Mouse (Mus musculus): Measurements from ENCODE around the gene 1700056E22Rik. TPM values are rescaled to one million over a fixed set of nuclear protein-coding genes. Genes with fewer than 3 reads are reported as not detected.

The 1700056E22Rik gene
- polyA plus RNA-seq, 1 experiment from 2014 or later: 1.5 TPM

DNA sequence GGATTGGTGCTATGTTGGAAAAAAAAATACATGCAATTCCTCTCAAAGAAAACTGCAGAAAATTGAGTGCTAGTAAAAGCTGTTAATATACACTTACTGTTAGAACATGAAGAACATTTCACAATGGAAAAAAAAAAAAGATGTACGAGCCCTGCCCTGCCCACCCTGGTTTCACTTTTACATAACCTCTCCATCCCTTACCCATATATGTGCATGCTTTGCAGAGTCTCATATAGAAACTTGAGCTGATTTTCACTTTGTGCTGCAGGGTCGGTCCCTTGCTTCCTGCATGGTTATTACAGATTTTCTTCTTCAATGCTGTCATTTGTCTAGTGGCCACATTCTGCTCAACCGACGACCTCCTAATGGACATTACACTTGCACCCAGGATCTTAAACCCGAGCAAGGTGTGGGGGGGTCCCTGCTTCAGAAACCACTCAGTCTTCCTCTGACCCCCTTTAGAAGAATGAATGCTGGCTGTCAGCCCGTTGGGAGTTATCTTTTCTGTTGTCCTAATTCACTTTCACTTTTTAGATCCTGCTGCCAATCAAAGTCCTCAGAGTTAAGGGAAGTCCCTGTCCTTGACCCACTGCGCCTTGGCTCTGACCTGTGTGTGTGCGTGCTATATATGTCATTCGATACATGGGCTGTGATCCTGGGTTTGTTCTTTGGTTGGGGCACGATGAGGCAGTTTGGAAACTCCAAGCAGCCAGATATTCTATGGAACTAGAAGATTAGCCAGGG lies 14.7 kb upstream of the 1700056E22Rik start:
- peaks cover 26% of the 10 kb centered on the region for H3K4me1 ChIP-seq
- WGBS: 53% methylated on average over 10 of the region's 10 CpGs
- no peaks in the 10 kb centered on the region for H3K9me3 ChIP-seq
- H3K27me3 ChIP-seq: no peaks in the 10 kb centered on the region
- no peak for ATAC-seq (ENCODE audit: insufficient number of reproducible peaks, insufficient read depth, low FRiP score, low TSS enrichment, low read depth)
- H3K27ac ChIP-seq: no peak overlapping the region
- H3K4me2 ChIP-seq: no peak overlapping the region
- H3K9ac ChIP-seq: no peak overlapping the region
- no peaks in the 10 kb centered on the region for H3K36me3 ChIP-seq
- H3K4me3 ChIP-seq: no peak overlapping the region

DNA sequence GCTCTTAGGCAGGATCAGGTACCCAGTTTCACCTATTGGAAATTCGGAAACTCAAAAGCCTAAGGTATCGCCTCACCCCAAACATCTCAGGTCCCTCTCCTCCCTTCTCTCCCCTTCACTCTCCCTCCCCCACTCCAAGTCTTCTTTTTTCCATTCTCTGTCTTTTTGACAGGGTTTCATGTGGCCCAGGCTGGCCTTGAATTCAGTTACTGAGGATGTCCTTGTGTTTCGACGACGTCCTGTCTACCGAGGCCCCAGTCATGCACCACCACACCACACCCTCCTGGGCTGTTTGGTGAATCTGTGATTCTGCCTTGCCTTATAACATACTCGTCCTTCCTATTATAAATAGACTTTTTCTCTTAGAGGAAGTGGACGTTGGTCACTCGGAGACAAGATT lies 13.7 kb upstream of the 1700056E22Rik start:
- WGBS: 82% methylated on average over 9 of the region's 9 CpGs
- H3K36me3 ChIP-seq: no peaks in the 10 kb centered on the region
- H3K9ac ChIP-seq: no peak overlapping the region
- H3K4me1 ChIP-seq: peaks cover 26% of the 10 kb centered on the region
- H3K4me3 ChIP-seq: no peak overlapping the region
- no peak overlapping the region for H3K27ac ChIP-seq
- no peak for ATAC-seq (ENCODE audit: insufficient number of reproducible peaks, insufficient read depth, low FRiP score, low TSS enrichment, low read depth)
- no peaks in the 10 kb centered on the region for H3K27me3 ChIP-seq
- H3K9me3 ChIP-seq: no peaks in the 10 kb centered on the region
- H3K4me2 ChIP-seq: no peak overlapping the region

DNA sequence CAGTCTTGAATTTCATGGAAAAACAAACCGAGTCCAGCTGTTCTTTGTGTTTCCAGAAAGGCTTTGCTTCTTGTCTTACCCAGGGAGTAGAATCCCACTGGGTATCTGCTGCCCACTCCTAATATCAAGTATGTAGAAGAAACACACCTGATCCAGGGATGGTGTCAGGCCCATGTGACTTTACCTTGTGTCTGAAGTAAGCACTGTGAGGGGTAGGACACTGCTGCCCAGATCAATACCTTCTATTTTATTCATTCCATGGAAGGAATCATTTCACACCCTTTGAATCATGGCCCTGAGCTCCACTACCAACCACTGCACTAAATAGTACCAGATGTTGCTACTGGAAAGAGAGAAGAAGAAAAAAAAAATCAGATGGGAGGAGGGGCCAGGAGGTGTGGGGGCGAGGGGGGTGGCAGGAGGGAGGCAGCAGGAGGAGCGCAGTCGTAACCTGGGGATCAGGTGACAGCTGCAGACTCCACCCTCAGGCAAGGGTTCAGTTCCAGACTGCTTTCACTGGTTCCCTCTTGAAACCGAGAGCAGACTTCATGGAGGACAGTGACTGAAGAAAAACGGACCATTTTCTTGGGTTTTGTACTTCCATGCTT lies 12.1 kb upstream of the 1700056E22Rik start:
- Histone ChIP-seq H3K4me2 (peak overlapping the region; percentile 20; the same call in 1 of the 2 replicates), H3K4me3 (no peak overlapping the region), H3K9me3 (no peaks in the 10 kb centered on the region), H3K4me1 (peaks cover 30% of the 10 kb centered on the region), H3K27me3 (no peaks in the 10 kb centered on the region), H3K36me3 (no peaks in the 10 kb centered on the region), H3K27ac (peak overlapping the region; percentile 48), H3K9ac (no peak overlapping the region)
- no peak for ATAC-seq (ENCODE audit: insufficient number of reproducible peaks, insufficient read depth, low FRiP score, low TSS enrichment, low read depth)
- WGBS: 16% methylated on average over 6 of the region's 6 CpGs

DNA sequence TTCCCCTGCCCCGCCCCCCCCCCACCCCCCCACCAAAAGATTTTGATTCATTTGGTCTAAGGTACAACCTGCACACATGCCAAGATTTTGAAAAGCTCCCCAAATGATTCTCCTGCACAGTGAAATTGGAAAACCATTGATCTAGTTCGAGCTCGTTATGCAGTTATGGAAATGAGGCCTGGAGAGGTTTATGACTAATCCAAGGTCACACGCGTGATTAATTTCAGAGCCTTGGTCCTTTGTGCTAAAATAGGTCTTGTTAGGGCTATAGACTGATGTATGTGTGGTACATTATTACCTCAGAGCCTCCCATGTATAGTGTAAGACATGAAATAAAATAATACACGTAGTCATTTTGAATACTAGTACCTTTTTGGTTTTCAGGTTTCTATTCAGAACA lies 9.3 kb upstream of the 1700056E22Rik start:
- no peak overlapping the region for H3K4me3 ChIP-seq
- H3K4me1 ChIP-seq: peaks cover 27% of the 10 kb centered on the region
- no peak overlapping the region for H3K4me2 ChIP-seq
- H3K9ac ChIP-seq: no peak overlapping the region
- WGBS: 87% methylated on average over 6 of the region's 6 CpGs
- H3K27me3 ChIP-seq: no peaks in the 10 kb centered on the region
- no peak overlapping the region for H3K27ac ChIP-seq
- H3K9me3 ChIP-seq: no peaks in the 10 kb centered on the region
- no peak for ATAC-seq (ENCODE audit: insufficient number of reproducible peaks, insufficient read depth, low FRiP score, low TSS enrichment, low read depth)
- H3K36me3 ChIP-seq: 0 out of 2 replicates have a peak, but pooled peaks cover 4% of the 10 kb centered on the region

DNA sequence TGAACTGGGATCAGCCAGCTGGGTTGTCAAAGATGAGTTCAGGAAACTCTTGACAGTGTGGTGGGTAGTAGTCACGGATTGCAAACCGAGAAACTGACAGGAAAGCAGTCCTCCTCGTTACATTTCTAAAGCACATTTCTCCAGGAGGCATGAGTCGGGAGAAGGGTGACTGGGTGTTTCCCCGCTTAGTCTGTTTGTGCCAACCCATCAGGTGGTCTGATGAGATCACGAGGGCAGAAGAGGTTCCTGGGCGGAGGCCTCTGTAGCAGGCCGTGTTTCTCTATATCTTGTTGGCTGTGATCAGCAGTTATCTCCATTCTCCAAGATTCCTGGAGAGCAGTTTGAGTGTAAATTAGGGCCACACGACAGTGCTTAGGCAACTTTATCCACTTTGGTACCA lies 8.6 kb upstream of the 1700056E22Rik start:
- Histone ChIP-seq H3K27me3 (no peaks in the 10 kb centered on the region), H3K4me1 (peaks cover 27% of the 10 kb centered on the region), H3K27ac (no peak overlapping the region), H3K4me3 (no peak overlapping the region), H3K36me3 (0 out of 2 replicates have a peak, but pooled peaks cover 4% of the 10 kb centered on the region), H3K4me2 (no peak overlapping the region), H3K9me3 (no peaks in the 10 kb centered on the region), H3K9ac (no peak overlapping the region)
- no peak for ATAC-seq (ENCODE audit: insufficient number of reproducible peaks, insufficient read depth, low FRiP score, low TSS enrichment, low read depth)
- 79% methylated on average over 9 of the region's 9 CpGs for WGBS

DNA sequence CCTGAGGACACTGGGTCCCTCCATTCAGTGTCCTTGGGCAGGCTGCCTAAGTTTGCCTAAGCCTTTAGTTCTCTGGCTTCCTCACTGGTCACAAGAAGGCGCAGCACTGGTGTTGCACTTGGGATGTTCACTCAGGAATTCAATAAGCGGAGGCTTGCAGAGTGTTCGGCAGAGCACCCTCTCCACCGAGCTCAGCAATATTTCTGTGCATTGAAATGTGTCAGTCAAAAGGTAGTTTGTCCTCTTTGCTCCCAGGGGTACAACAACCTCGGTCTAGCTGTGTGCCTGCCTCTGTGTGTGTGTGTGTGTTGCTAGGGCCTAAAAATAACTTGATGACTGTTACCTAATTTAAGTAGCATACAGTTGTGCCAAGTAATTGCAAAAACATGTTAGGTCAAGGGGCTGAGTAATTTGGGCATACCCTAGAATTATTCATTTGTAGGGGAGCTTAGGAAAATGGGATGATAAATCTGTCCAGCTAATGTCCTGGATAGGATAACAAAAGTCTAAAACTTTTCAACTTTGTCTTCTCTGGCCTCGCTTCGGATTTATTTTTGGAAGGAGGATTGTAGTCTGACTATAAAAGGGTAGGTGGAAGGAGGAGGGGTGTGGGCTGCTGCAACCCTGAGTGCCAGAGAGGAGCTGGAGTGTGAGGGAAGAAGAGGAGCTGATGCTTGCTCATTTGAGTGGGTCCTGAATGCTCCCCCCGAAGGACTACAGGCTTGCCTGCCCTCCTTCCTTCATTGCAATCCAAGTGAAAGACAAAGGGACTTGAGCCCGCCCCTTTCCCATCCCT lies 7.9 kb upstream of the 1700056E22Rik start:
- WGBS: 54% methylated on average over 9 of the region's 9 CpGs
- Histone ChIP-seq H3K27me3 (no peaks in the 10 kb centered on the region), H3K4me3 (no peak overlapping the region), H3K36me3 (0 out of 2 replicates have a peak, but pooled peaks cover 6% of the 10 kb centered on the region), H3K9me3 (no peaks in the 10 kb centered on the region), H3K9ac (peak overlapping the region; percentile 47; the same call in 1 of the 2 replicates), H3K4me2 (no peak overlapping the region; the same call in 1 of the 2 replicates), H3K27ac (peak overlapping the region; percentile 69; the same call in 1 of the 2 replicates), H3K4me1 (peaks cover 27% of the 10 kb centered on the region)
- ATAC-seq (ENCODE audit: insufficient number of reproducible peaks, insufficient read depth, low FRiP score, low TSS enrichment, low read depth): no peak

DNA sequence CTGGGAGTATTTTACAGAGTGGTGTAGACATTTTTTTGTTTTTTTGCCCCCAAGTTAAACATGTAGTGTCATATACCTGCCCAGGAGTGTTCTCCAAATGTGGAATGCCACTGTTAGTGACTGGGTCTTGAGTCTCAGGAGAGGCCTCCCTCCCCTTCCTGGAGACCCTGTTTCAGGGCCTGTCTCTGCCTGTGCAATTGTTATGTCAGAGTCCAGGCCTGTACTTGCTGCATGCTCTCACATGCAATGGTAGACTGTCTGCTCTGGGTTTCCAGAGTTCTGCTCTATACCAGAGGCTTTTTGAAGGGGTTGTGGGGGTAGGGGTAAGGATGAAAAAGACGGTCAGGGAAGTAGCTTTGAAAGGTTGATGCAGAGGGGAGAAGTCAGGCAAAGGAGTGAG lies 6.8 kb upstream of the 1700056E22Rik start:
- 64% methylated on average over 1 of the region's 1 CpGs for WGBS
- Histone ChIP-seq H3K9me3 (no peaks in the 10 kb centered on the region), H3K27me3 (no peaks in the 10 kb centered on the region), H3K4me3 (no peak overlapping the region), H3K9ac (no peak overlapping the region), H3K4me1 (peaks cover 22% of the 10 kb centered on the region), H3K27ac (no peak overlapping the region), H3K4me2 (peak overlapping the region; percentile 32), H3K36me3 (0 out of 2 replicates have a peak, but pooled peaks cover 9% of the 10 kb centered on the region)
- 0 out of 2 replicates have a peak, but pooled peaks have one; percentile 65 for ATAC-seq (ENCODE audit: insufficient number of reproducible peaks, insufficient read depth, low FRiP score, low TSS enrichment, low read depth)

DNA sequence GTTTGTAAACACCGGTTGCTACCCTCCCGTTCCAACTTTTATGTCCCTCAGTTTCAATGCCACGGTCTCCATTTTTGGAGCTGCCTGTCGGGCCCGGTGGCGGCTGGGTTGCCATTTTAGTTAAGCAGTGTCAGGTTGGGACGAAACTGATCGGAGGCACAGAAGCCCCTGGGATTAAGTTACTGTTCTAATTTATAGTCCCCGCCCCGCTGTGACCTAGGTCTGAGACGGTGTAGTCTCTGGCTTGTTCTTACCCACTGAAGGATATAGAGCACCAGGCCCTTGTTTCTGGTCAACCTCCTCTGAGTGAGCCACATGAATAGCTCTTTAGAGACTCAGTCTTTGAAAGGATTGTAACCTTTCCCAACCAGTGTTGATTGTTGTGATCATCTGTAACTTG lies 6.1 kb upstream of the 1700056E22Rik start:
- Histone ChIP-seq H3K27ac (no peak overlapping the region), H3K4me2 (peak overlapping the region; percentile 31), H3K9ac (no peak overlapping the region), H3K4me1 (peaks cover 22% of the 10 kb centered on the region), H3K4me3 (no peak overlapping the region), H3K36me3 (0 out of 2 replicates have a peak, but pooled peaks cover 9% of the 10 kb centered on the region), H3K27me3 (no peaks in the 10 kb centered on the region), H3K9me3 (no peaks in the 10 kb centered on the region)
- ATAC-seq (ENCODE audit: insufficient number of reproducible peaks, insufficient read depth, low FRiP score, low TSS enrichment, low read depth): no peak
- 76% methylated on average over 11 of the region's 11 CpGs for WGBS

DNA sequence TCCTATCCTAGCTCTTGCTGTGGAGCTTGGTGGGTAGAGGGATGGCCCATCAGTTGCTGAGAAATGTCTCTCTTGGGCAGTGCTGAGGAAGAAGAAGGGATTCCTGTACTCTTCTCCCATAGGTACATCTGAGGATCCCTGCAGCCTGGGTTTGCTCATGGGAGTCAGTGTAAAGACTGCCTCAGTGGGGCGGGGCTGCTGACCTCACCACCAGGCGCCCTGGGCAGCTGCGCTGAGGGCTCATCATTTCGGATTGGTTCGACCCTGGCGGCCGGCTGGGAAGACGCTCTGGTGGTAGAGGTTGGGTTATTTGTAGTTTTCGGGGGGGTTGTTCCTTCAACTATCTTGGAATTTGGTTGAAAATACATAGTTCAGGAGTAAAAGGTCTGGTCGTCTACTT lies 5.2 kb upstream of the 1700056E22Rik start:
- H3K36me3 ChIP-seq: 0 out of 2 replicates have a peak, but pooled peaks cover 9% of the 10 kb centered on the region
- WGBS: 94% methylated on average over 10 of the region's 10 CpGs
- no peaks in the 10 kb centered on the region for H3K9me3 ChIP-seq
- H3K27ac ChIP-seq: no peak overlapping the region
- no peak for ATAC-seq (ENCODE audit: insufficient number of reproducible peaks, insufficient read depth, low FRiP score, low TSS enrichment, low read depth)
- H3K4me2 ChIP-seq: 0 out of 2 replicates have a peak overlapping the region, but pooled peaks have one; percentile 31
- H3K9ac ChIP-seq: no peak overlapping the region
- H3K27me3 ChIP-seq: no peaks in the 10 kb centered on the region
- no peak overlapping the region for H3K4me3 ChIP-seq
- peaks cover 22% of the 10 kb centered on the region for H3K4me1 ChIP-seq

DNA sequence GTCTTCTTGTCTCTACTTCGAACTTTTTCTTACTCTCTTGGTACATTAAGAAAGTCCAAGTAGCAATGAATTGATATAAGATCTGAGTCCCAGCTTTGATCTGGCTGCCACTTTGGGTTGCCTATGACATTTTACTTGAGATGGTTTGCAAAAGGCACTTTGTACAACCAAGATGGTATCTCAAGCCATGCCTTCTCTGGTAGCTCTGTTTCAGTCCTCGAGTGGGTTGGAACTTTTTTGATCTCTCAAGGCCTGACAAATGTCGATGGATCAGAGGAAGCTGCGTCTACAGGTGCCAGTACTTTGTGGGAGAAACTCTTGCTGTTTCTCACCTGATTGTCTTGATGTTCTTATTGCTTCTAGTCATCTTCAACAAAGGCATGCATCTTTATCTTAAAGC lies 3.7 kb upstream of the 1700056E22Rik start:
- Histone ChIP-seq H3K9me3 (no peaks in the 10 kb centered on the region), H3K4me3 (no peak overlapping the region), H3K9ac (no peak overlapping the region), H3K36me3 (0 out of 2 replicates have a peak, but pooled peaks cover 9% of the 10 kb centered on the region), H3K4me1 (peaks cover 26% of the 10 kb centered on the region), H3K4me2 (no peak overlapping the region), H3K27ac (no peak overlapping the region), H3K27me3 (no peaks in the 10 kb centered on the region)
- ATAC-seq (ENCODE audit: insufficient number of reproducible peaks, insufficient read depth, low FRiP score, low TSS enrichment, low read depth): no peak
- 88% methylated on average over 4 of the region's 4 CpGs for WGBS

DNA sequence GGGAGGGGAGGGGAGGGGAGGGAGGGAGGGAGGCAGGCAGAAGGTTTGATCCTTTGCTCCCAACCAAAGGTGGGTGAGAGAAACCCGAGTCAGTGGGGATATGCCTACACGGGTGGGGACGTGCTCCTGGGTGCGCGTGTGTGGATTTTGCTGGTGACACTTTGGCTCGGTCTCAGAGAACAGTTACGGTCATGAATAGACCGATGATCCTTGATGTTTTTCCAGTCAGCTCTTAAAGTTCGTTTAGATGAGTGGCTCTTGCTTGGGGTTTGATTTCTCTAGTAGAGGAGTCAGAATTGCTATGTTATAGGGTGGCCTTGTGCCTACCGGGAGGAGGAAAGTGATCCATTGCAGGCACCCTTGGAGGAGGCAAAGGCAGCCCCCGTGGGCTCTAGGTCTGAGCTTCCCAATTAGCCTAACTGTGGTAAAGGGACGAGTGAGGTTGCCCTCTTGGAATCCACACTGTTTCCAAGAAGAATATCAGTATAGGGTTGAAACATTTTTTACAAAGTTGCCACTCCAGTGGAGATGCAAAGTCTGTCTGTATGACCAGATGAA lies 1.3 kb upstream of the 1700056E22Rik start:
- peaks cover 9% of the 10 kb centered on the region; the same call in 1 of the 2 replicates for H3K27me3 ChIP-seq
- ATAC-seq (ENCODE audit: insufficient number of reproducible peaks, insufficient read depth, low FRiP score, low TSS enrichment, low read depth): no peak
- peaks cover 15% of the 10 kb centered on the region for H3K4me1 ChIP-seq
- no peak overlapping the region for H3K27ac ChIP-seq
- 0 out of 2 replicates have a peak, but pooled peaks cover 9% of the 10 kb centered on the region for H3K36me3 ChIP-seq
- H3K4me3 ChIP-seq: peak overlapping the region; percentile 71
- 4% methylated on average over 12 of the region's 12 CpGs for WGBS
- peak overlapping the region; percentile 80 for H3K4me2 ChIP-seq
- H3K9ac ChIP-seq: peak overlapping the region; percentile 65
- H3K9me3 ChIP-seq: no peaks in the 10 kb centered on the region
